Mouse (Mus musculus) Patski (cell line): Measurements from ENCODE around the gene Zc3hc1. TPM values are rescaled to one million over a fixed set of nuclear protein-coding genes. Genes with fewer than 3 reads are reported as not detected.
A peak's percentile ranks its signal among the peaks of the same experiment; 100 is the strongest.

ENCODE experiments used
- ATAC-seq: fragments of 100-300 bp; one replicate; pipeline ENCODE4 v1.8.0; 2021
- CTCF ChIA-PET: fragments of 350-600 bp; sonication (Branson Sonifier 250); formaldehyde crosslinking; loops from one replicate; lab custom pipeline; 2022; ENCODE audit warnings: inconsistent platforms; lab: Charles Lee
- POLR2A ChIA-PET: fragments of 350-600 bp; sonication (Branson Sonifier 250); formaldehyde crosslinking; loops from one replicate; lab custom pipeline; 2022; ENCODE audit warnings: antibody characterized with exemption, inconsistent platforms; lab: Charles Lee
- DNase-seq: peaks from one replicate; pipeline ENCODE4 v3.0.0-alpha.2; 2011; ENCODE audit warnings: low read depth, low spot score
- H3K27me3 ChIP-seq: fragments of 371-371 bp; one replicate; pipeline ENCODE4 v1.5.1; 2021
- CTCF ChIP-seq: fragments of 100-300 bp; IDR thresholded peaks from one replicate; pipeline ENCODE4 v1.5.1; 2021
- in situ Hi-C: fragments of 300-500 bp; cut with MboI; formaldehyde crosslinking; loops from 3 replicates; pipeline ENCODE4 v1.11.1; 2018; ENCODE audit warnings: low pct_unique_long_range_greater_than_20kb, mixed read lengths
- polyA plus RNA-seq: library from polyadenylated mRNA; unstranded; gene quantifications from one replicate; pipeline ENCODE4 v1.2.3, GENCODE M21; 2021

Gene Zc3hc1
- polyA plus RNA-seq, 1 experiment from 2014 or later: 41.7 TPM

GRCm38 (mm10) chr6:30355701-30356100, 35.1 kb downstream of the Zc3hc1 start:
- in situ Hi-C loops: loop anchor here (25.0 kb wide), 2 partner anchors 268 to 518 kb away; no protein-coding TSS in a partner anchor
- ATAC-seq: peak; percentile 65
- no peak for TF ChIP-seq CTCF
- H3K27me3 ChIP-seq: no peaks in the 10 kb centered on the region
- POLR2A ChIA-PET: interaction anchor here (1.0 to 1.6 kb wide), 3 partner anchors 8 to 56 kb away, joined by 4 to 8 read pairs (median 6); no protein-coding TSS in a partner anchor
- CTCF ChIA-PET: interaction anchor here (0.8 to 1.3 kb wide), 4 partner anchors 10 to 109 kb away, joined by 3 read pairs; no protein-coding TSS in a partner anchor
- DNase-seq: peak; percentile 84

GRCm38 (mm10) chr6:30354760-30355159, 36.1 kb downstream of the Zc3hc1 start:
- ATAC-seq: no peak
- no peak for TF ChIP-seq CTCF
- H3K27me3 ChIP-seq: no peaks in the 10 kb centered on the region
- ChIA-PET POLR2A (interaction anchor here (1.0 to 1.6 kb wide), 3 partner anchors 9 to 55 kb away, joined by 4 to 8 read pairs (median 6); no protein-coding TSS in a partner anchor), CTCF (interaction anchor here (1.1 to 1.3 kb wide), 3 partner anchors 22 to 108 kb away, joined by 3 read pairs; no protein-coding TSS in a partner anchor)
- in situ Hi-C loops: loop anchor here (25.0 kb wide), 2 partner anchors 267 to 517 kb away; no protein-coding TSS in a partner anchor
- DNase-seq: no peak

DNA sequence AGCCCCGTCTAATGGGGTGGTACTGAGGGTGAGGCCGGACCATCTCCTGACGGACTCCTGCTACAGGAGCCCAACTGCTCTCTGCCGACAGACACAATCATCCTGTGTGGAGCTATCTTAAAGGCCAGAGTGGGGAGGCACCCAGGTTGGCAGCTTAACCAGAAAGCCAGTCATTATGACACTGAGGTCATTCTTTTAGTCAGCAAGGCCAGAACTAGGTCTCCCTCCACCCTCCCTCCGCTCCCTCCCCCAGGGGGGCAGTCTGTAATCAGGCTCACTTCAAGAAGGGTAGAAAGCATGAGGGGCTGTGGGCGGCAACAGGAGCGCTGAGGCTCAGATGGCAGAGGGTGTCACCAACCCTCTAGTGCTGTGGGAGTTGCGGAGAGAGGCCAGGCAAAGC, 37.2 kb downstream of the Zc3hc1 start:
- H3K27me3 ChIP-seq: no peaks in the 10 kb centered on the region
- in situ Hi-C loops: loop anchor here (25.0 kb wide), 2 partner anchors 266 to 516 kb away; no protein-coding TSS in a partner anchor
- ChIA-PET POLR2A (interaction anchor here (0.6 kb wide), 1 partner anchor 28 kb away, joined by 10 read pairs; no protein-coding TSS in a partner anchor), CTCF (interaction anchor here (1.1 kb wide), 1 partner anchor 51 kb away, joined by 3 read pairs; no protein-coding TSS in a partner anchor)
- DNase-seq (no peak), ATAC-seq (no peak)
- no peak for TF ChIP-seq CTCF

DNA sequence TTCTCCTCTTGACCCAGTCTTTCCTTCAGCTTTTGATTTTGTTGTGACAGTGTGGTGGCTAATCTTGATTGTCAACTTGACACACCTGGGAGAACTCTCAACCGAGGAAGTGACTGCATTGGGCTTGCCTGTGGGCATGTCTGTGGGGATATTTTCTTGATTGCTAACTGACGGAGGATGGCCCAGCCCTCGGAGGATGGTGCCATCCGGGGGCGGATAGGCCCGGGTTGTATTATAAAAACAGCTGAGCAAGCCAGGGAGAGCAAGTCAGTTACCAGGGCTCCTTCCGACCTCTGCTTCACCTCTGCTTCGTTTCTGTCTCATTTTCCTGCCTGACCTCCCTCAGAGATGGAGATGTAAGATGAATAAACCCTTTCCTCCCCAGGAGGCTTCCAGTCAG, 38.1 kb downstream of the Zc3hc1 start:
- ChIA-PET CTCF (no interaction called here), POLR2A (no interaction called here)

GRCm38 (mm10) chr6:30351290-30351689, 39.5 kb downstream of the Zc3hc1 start:
- in situ Hi-C loops: loop anchor here (25.0 kb wide), 2 partner anchors 264 to 514 kb away; no protein-coding TSS in a partner anchor
- ChIA-PET POLR2A (no interaction called here), CTCF (no interaction called here)
- DNase-seq (no peak), ATAC-seq (no peak)
- no peaks in the 10 kb centered on the region for H3K27me3 ChIP-seq
- no peak for TF ChIP-seq CTCF

More for the DNA sequence above, 38.1 kb downstream of the Zc3hc1 start:
- DNase-seq (no peak), ATAC-seq (no peak)
- no peaks in the 10 kb centered on the region for H3K27me3 ChIP-seq
- no peak for TF ChIP-seq CTCF
- in situ Hi-C loops: loop anchor here (25.0 kb wide), 2 partner anchors 265 to 515 kb away; no protein-coding TSS in a partner anchor

DNA sequence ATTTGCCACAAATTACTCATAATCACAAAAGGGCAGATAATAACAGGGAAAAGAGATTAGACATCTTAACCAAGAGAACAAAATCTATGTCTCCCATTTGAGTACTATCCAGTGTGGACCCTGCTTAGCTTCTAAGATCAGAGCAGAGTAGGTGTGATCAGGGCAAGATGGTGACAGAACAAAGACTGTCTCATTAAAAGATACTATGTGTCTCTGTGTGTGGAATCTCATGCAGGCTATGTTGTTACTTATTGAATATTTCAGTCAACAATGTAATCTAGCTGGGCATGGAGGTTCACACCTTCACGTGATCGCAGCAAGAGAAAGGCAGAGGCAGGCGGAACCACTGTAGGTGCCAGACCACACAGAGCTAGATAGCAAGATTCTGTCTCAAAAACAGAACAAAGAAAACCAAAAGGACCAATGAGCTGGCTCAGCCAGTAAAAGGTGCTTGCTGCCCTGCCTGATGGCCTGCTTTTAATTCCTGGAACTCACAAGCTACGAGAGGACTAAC, 43.5 kb downstream of the Zc3hc1 start:
- TF ChIP-seq CTCF: no peak
- CTCF ChIA-PET: interaction anchor here (1.4 kb wide), 1 partner anchor 39 kb away, joined by 4 read pairs; no protein-coding TSS in a partner anchor
- H3K27me3 ChIP-seq: no peaks in the 10 kb centered on the region
- ATAC-seq (no peak), DNase-seq (no peak)
- in situ Hi-C loops: loop anchor here (5.0 kb wide), 1 partner anchor 40 kb away; no protein-coding TSS in a partner anchor
- POLR2A ChIA-PET: no interaction called here

DNA sequence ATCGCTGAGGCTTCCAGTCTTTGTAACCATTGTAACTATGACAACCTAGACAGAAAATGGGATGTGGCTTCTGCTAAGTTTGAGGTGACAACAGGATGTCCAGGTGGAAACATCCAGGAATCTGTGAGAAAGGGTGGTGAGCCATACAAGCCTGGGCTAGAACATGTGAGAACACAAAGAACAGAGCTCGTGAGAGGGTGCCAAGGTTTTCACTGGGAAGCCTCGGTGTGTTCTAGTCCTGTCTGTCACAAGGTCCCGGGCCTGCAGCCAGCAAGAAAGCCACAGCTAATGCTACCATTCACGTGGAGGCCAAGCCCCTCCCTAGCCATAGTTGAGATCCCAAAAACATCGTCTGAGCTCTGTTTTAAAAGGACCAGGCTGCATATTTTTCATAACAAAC, 44.1 kb downstream of the Zc3hc1 start:
- TF ChIP-seq CTCF: no peak
- H3K27me3 ChIP-seq: no peaks in the 10 kb centered on the region
- no peak for ATAC-seq
- no peak for DNase-seq
- CTCF ChIA-PET: interaction anchor here (1.2 to 1.4 kb wide), 2 partner anchors 9 to 39 kb away, joined by 3 to 4 read pairs; no protein-coding TSS in a partner anchor
- in situ Hi-C loops: loop anchor here (5.0 kb wide), 1 partner anchor 39 kb away; no protein-coding TSS in a partner anchor
- POLR2A ChIA-PET: interaction anchor here (0.6 to 0.9 kb wide), 2 partner anchors 65 to 100 kb away, joined by 3 to 5 read pairs; no protein-coding TSS in a partner anchor

DNA sequence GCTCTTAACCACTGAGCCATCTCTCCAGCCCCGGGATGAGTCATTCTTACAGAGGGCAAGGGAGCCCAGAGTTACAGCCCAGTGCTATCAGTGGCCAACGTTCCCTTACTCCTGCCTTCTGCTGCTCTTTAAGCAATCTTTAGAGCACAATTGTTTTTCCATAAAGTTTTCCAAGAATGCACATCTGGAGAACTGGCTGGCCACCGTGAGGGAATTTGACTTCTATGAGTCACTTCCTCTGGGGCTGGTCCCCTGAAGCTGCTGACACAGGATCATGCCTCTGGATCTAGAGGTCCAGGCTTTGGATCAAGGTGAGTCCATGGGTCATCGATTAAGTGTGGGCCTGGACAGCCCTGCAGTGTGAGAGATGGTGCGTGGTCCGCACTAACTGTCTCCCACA, 46.8 kb downstream of the Zc3hc1 start:
- ChIA-PET POLR2A (no interaction called here), CTCF (no interaction called here)
- H3K27me3 ChIP-seq: no peaks in the 10 kb centered on the region
- in situ Hi-C loops: no loop called here
- no peak for TF ChIP-seq CTCF
- ATAC-seq: no peak
- DNase-seq: no peak

GRCm38 (mm10) chr6:30340231-30340873, 50.5 kb downstream of the Zc3hc1 start:
- POLR2A ChIA-PET: no interaction called here
- in situ Hi-C loops: no loop called here

DNA sequence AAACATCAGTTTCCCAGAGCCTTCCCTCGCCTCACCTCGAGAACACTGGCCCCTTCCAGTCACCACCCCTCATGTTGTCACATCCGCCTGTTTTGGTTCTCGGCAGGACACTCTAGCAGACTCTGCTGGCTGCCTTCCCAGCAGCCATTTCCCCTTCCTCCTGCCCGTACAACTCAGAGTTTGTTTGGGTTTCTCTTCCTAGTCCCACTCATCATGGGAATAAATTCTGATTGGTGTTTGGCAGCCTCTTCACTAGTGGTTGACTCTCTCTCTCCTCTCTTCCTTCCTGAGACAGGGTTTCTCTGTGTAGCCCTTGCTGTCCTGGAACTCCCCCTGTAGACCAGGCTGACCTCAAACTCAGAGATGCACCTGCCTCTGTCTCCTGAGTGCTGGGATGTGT, 53.9 kb downstream of the Zc3hc1 start:
- DNase-seq: no peak
- no peak for TF ChIP-seq CTCF
- CTCF ChIA-PET: no interaction called here
- in situ Hi-C loops: no loop called here
- POLR2A ChIA-PET: no interaction called here
- no peak for ATAC-seq
- H3K27me3 ChIP-seq: no peaks in the 10 kb centered on the region

More at GRCm38 (mm10) chr6:30340231-30340873, 50.5 kb downstream of the Zc3hc1 start:
- ATAC-seq (no peak), DNase-seq (no peak)
- CTCF ChIA-PET: no interaction called here
- TF ChIP-seq CTCF: no peak
- no peaks in the 10 kb centered on the region for H3K27me3 ChIP-seq
